Mouse (Mus musculus): Measurements from ENCODE around the gene Cramp1l. TPM values are rescaled to one million over a fixed set of nuclear protein-coding genes. Genes with fewer than 3 reads are reported as not detected.
"Not testable (repeated sequence)": the region's sequence is repeated elsewhere in the genome, so short reads cannot be mapped to it uniquely, and the experiment has no call there.

Cramp1l gene
- polyA plus RNA-seq, 1 experiment from 2014 or later, result 3.1 TPM

DNA sequence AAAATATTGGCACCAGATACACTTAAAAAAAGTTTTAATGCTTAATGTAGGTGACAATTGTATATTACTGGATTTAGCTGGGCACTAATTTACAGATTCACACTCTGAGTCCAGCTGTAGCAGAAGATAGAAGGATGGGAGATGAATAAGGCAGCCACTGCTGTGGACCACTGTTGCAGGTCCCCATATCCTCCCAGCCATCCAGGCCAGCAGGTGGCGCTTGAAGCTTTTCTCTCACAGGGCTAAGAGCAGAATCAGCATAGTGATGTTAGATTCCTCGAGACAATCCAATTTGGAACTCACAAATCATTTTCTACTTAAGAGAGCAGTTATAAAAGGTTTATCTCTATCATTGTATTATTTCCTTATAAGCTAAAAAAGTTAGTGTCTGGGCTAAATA, 73.1 kb downstream of the Cramp1l start:
- not testable (repeated sequence) for H3K4me3 ChIP-seq (ENCODE audit: low read length); H3K9me3 ChIP-seq (ENCODE audit: control insufficient read depth, low read length); H3K4me2 ChIP-seq (ENCODE audit: low read depth, low read length); H3K27me3 ChIP-seq (replicated peaks; ENCODE audit: control insufficient read depth, insufficient read depth, low read length); H3K4me1 ChIP-seq (ENCODE audit: control insufficient read depth, insufficient read depth, low read length); H3K9ac ChIP-seq (ENCODE audit: low read depth, low read length); H3K27ac ChIP-seq (ENCODE audit: low read length); H3K36me3 ChIP-seq (ENCODE audit: control insufficient read depth, insufficient read depth, low read length)
- peak; percentile 79 for ATAC-seq
- WGBS, result 8% methylated on average over 2 of the region's 2 CpGs

DNA sequence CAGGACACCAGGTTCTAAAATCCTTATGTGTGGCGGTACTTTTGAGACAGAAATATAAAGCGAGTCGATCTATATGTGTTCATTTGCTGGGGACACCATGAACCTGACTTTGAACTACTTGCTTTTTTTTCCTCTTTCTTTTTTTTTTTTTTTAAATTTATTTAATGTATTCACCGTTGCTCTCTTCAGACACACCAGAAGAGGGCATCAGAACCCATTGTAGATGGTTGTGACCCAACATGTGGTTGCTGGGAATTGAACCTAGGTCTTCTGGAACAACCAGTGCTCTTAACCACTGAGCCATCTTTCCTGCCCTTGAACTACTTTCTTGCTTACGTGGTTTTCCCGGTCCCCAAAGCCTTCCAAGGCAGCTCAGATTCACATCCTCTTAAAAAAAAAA, 78.3 kb downstream of the Cramp1l start:
- H3K4me2 ChIP-seq (ENCODE audit: low read depth, low read length), result peak overlapping the region; percentile 68
- H3K36me3 ChIP-seq (ENCODE audit: control insufficient read depth, insufficient read depth, low read length), result no peaks in the 10 kb centered on the region
- 47% methylated on average over 6 of the region's 6 CpGs for WGBS
- no peaks in the 10 kb centered on the region for H3K27me3 ChIP-seq (replicated peaks; ENCODE audit: control insufficient read depth, insufficient read depth, low read length)
- peak overlapping the region; percentile 74 for H3K4me3 ChIP-seq (ENCODE audit: low read length)
- peaks cover 15% of the 10 kb centered on the region for H3K4me1 ChIP-seq (ENCODE audit: control insufficient read depth, insufficient read depth, low read length)
- H3K9ac ChIP-seq (ENCODE audit: low read depth, low read length), result peak overlapping the region; percentile 89
- ATAC-seq, result no peak
- peak overlapping the region; percentile 81 for H3K27ac ChIP-seq (ENCODE audit: low read length)
- H3K9me3 ChIP-seq (ENCODE audit: control insufficient read depth, low read length), result no peaks in the 10 kb centered on the region

DNA sequence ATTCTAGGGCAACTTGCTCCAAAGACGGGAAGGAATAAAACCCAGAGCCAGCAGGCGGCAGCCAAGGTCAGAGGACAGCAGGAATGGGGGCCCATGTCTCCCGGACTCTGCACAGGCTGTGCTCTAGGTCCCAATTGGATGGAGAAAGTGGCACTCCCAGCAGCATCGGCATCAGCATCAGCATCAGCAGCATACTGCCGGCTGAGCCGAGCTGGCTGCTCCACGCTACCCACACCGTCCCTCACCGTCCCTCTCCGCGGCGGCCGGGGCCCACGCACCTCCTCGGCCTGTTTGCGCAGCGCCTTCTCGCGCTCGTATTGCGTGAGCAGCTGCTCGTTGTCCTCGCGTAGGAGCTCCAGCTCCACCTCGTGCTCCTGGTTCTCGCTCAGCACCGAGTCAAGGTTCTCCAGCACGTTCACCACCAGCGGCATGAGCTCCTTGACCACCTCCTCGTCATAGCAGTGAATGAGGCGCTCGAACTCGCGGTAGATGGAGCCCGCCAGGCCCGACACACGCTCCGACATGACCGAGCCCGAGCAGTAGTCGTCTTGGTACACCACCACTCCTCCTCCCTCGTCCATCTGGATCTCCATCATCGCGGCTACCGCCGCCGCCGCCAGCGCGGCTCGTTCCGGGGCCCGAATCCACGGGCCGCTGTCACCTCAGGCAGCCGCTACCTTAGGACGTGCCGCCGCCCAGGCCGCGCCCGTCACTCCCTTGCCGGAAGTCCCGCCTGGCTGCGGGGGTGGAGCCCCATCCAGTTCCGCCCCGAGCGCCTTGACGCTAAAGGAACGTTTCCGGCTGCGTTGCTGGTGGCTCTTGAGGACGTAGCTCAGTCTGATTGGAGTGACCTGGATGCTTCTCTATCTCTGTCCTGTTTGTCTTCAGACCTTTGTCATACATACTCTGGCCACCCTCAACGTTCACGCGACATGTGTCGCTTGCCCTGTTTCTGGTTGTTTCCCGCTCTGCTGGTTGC, 79.0 kb downstream of the Cramp1l start, which contains the start of gene Mapk8ip3:
Gene Mapk8ip3, minus strand, starts transcription at position 719 of the 979 bp plus-strand sequence.
- Histone ChIP-seq H3K36me3 (ENCODE audit: control insufficient read depth, insufficient read depth, low read length) (no peaks in the 10 kb centered on the region), H3K9ac (ENCODE audit: low read depth, low read length) (peak within 1 kb of the TSS; percentile 89), H3K4me2 (ENCODE audit: low read depth, low read length) (peak within 1 kb of the TSS; percentile 68), H3K9me3 (ENCODE audit: control insufficient read depth, low read length) (no peaks in the 10 kb centered on the region), H3K4me3 (ENCODE audit: low read length) (peak within 1 kb of the TSS; percentile 74), H3K27ac (ENCODE audit: low read length) (peak within 1 kb of the TSS; percentile 81), H3K27me3 (replicated peaks; ENCODE audit: control insufficient read depth, insufficient read depth, low read length) (no peaks in the 10 kb centered on the region), H3K4me1 (ENCODE audit: control insufficient read depth, insufficient read depth, low read length) (peaks cover 15% of the 10 kb centered on the region)
- WGBS, result under 1% methylated on average over 78 of the region's 78 CpGs
- ATAC-seq, result peak; percentile 98

DNA sequence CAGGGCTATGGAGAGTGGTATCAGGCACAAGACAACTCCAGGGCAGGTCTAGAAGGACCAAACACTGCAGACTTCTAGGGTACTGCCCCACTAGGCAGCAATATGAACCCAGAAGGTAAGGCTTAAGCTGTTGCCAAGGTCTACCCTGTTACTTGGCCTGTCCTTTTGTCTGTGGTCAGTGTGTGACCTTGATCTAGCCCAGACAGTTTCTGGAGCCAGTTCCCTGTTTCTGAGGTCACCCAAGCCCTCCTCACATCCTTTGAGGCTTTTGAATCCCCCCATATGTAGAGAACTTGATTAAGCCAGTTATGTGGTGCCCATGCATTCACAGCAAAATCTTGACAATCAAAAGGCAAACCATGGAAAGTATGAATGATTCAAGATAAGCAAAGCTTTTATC, 79.9 kb downstream of the Cramp1l start:
- Histone ChIP-seq H3K27me3 (replicated peaks; ENCODE audit: control insufficient read depth, insufficient read depth, low read length) (no peaks in the 10 kb centered on the region), H3K4me1 (ENCODE audit: control insufficient read depth, insufficient read depth, low read length) (peaks cover 15% of the 10 kb centered on the region), H3K36me3 (ENCODE audit: control insufficient read depth, insufficient read depth, low read length) (no peaks in the 10 kb centered on the region), H3K4me2 (ENCODE audit: low read depth, low read length) (peak overlapping the region; percentile 68), H3K27ac (ENCODE audit: low read length) (no peak overlapping the region), H3K4me3 (ENCODE audit: low read length) (peak overlapping the region; percentile 74), H3K9me3 (ENCODE audit: control insufficient read depth, low read length) (no peaks in the 10 kb centered on the region), H3K9ac (ENCODE audit: low read depth, low read length) (peak overlapping the region; percentile 89)
- no peak for ATAC-seq

DNA sequence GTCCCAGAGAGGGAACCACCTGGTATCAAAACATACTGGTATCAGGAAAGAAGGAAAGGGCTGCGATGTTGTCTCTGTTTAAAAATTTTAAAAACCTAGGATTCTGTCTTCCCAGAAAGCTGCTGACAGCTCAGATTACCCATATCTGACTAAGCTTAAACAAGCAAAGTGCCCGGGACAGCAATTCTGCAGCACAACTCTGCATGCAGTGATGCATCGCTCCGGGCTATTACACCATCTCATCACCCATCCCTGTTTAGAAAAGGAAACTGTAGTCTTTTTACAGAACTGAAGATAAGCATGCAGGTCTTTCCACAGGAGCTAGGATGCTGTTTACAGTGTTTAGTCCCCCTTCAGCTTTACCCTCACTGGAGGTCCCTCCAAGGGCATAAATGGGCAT, 80.7 kb downstream of the Cramp1l start:
- Histone ChIP-seq H3K9ac (ENCODE audit: low read depth, low read length) (peak overlapping the region; percentile 89), H3K9me3 (ENCODE audit: control insufficient read depth, low read length) (no peaks in the 10 kb centered on the region), H3K4me2 (ENCODE audit: low read depth, low read length) (peak overlapping the region; percentile 68), H3K4me1 (ENCODE audit: control insufficient read depth, insufficient read depth, low read length) (peaks cover 15% of the 10 kb centered on the region), H3K4me3 (ENCODE audit: low read length) (no peak overlapping the region), H3K27ac (ENCODE audit: low read length) (no peak overlapping the region), H3K36me3 (ENCODE audit: control insufficient read depth, insufficient read depth, low read length) (no peaks in the 10 kb centered on the region), H3K27me3 (replicated peaks; ENCODE audit: control insufficient read depth, insufficient read depth, low read length) (no peaks in the 10 kb centered on the region)
- ATAC-seq, result no peak
- WGBS, result 62% methylated on average over 4 of the region's 4 CpGs

DNA sequence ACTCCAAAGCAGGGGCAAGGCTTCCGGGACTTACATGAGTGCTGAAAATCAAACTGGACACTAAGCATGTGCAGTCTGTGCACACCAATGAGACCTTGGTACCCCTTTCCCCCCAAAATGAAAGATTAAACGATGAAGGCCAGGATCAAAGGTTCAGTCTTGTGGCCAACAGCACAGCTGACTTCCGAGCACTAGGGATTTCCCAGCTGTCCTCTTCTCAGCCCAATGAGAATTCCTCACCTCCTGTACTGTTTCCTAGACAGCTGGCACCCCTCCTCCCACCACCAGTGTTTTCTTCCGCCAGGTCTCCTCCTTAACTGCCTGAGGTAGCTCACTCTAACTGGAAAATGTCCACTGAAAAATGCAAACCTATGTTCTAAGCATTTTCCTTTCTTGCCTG, 82.4 kb downstream of the Cramp1l start:
- Histone ChIP-seq H3K27ac (ENCODE audit: low read length) (no peak overlapping the region), H3K9ac (ENCODE audit: low read depth, low read length) (no peak overlapping the region), H3K4me1 (ENCODE audit: control insufficient read depth, insufficient read depth, low read length) (peaks cover 15% of the 10 kb centered on the region), H3K4me2 (ENCODE audit: low read depth, low read length) (no peak overlapping the region), H3K9me3 (ENCODE audit: control insufficient read depth, low read length) (no peaks in the 10 kb centered on the region), H3K36me3 (ENCODE audit: control insufficient read depth, insufficient read depth, low read length) (no peaks in the 10 kb centered on the region), H3K4me3 (ENCODE audit: low read length) (no peak overlapping the region), H3K27me3 (replicated peaks; ENCODE audit: control insufficient read depth, insufficient read depth, low read length) (no peaks in the 10 kb centered on the region)
- 77% methylated on average over 4 of the region's 4 CpGs for WGBS
- no peak for ATAC-seq

DNA sequence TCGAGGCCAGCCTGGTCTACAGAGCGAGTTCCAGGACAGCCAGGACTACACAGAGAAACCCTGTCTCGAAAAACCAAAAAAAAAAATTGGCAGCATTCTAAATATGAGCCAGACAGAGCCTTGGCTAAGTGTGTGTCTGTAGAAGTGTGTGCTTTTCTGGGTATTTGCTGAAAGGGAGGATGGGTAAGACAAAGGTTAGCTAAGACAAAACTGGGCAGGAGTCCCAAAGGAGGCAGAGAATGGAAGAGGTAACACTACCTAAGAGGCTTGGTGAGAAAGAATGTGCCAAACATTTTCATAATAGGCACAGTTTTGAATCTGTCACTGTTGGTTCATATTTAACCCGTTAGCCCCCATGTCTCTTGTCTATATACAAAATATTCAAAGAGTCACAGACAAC, 83.2 kb downstream of the Cramp1l start:
- no peaks in the 10 kb centered on the region for H3K36me3 ChIP-seq (ENCODE audit: control insufficient read depth, insufficient read depth, low read length)
- WGBS, result 90% methylated on average over 4 of the region's 4 CpGs
- H3K4me1 ChIP-seq (ENCODE audit: control insufficient read depth, insufficient read depth, low read length), result peaks cover 15% of the 10 kb centered on the region
- H3K4me3 ChIP-seq (ENCODE audit: low read length), result no peak overlapping the region
- H3K27me3 ChIP-seq (replicated peaks; ENCODE audit: control insufficient read depth, insufficient read depth, low read length), result no peaks in the 10 kb centered on the region
- no peaks in the 10 kb centered on the region for H3K9me3 ChIP-seq (ENCODE audit: control insufficient read depth, low read length)
- H3K9ac ChIP-seq (ENCODE audit: low read depth, low read length), result no peak overlapping the region
- no peak for ATAC-seq
- no peak overlapping the region for H3K4me2 ChIP-seq (ENCODE audit: low read depth, low read length)
- no peak overlapping the region for H3K27ac ChIP-seq (ENCODE audit: low read length)

DNA sequence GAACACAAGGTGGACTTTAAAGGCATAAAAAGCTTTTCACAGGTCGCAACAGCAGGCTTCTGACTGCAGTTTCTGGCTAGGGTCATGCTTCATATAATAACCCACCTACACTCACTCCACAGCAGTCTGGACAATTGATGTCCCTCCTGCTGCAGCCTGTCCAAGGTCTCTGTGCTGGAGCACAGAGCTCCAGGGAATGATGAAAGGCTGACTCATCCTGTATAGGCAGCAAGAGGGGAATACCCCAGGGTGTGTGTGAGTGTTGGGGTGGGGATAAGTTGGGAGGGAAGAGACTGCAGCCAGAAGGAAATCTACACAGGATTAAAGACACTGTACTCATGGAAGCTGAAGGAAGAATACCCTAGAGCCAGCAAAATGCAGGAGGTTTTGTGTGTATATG, 86.1 kb downstream of the Cramp1l start:
- WGBS, result 82% methylated on average over 1 of the region's 1 CpGs
- ATAC-seq, result no peak

DNA sequence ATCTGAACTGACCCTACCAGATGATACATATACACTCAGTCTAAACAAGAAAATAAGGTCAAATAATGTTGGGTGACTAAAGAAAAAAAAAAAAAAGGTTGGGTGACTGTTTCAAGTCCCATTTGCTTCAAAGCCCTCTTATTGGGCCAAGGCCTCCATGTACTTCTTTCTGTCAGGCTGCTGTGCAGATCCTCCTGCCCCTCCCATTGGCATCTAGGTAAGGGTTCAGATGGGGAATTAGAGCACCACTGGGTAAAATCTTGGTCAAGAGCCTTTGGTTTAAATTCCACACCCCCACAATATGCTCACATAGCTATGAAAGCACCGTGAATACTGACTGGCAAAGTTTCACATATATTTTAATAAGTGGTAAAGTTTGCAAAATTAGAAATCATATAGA, 92.3 kb downstream of the Cramp1l start:
- H3K9me3 ChIP-seq (ENCODE audit: control insufficient read depth, low read length), result no peaks in the 10 kb centered on the region
- 90% methylated on average over 1 of the region's 1 CpGs for WGBS

More for the DNA sequence above, 86.1 kb downstream of the Cramp1l start:
- no peak overlapping the region for H3K9ac ChIP-seq (ENCODE audit: low read depth, low read length)
- H3K27me3 ChIP-seq (replicated peaks; ENCODE audit: control insufficient read depth, insufficient read depth, low read length), result no peaks in the 10 kb centered on the region
- H3K4me1 ChIP-seq (ENCODE audit: control insufficient read depth, insufficient read depth, low read length), result peaks cover 1% of the 10 kb centered on the region; the same call in 1 of the 2 replicates
- no peaks in the 10 kb centered on the region for H3K9me3 ChIP-seq (ENCODE audit: control insufficient read depth, low read length)
- H3K36me3 ChIP-seq (ENCODE audit: control insufficient read depth, insufficient read depth, low read length), result 0 out of 2 replicates have a peak, but pooled peaks cover 2% of the 10 kb centered on the region
- no peak overlapping the region for H3K4me2 ChIP-seq (ENCODE audit: low read depth, low read length)
- H3K27ac ChIP-seq (ENCODE audit: low read length), result no peak overlapping the region
- no peak overlapping the region for H3K4me3 ChIP-seq (ENCODE audit: low read length)

More for the DNA sequence above, 92.3 kb downstream of the Cramp1l start:
- no peak overlapping the region for H3K4me3 ChIP-seq (ENCODE audit: low read length)
- no peak overlapping the region for H3K9ac ChIP-seq (ENCODE audit: low read depth, low read length)
- no peak overlapping the region for H3K27ac ChIP-seq (ENCODE audit: low read length)
- H3K27me3 ChIP-seq (replicated peaks; ENCODE audit: control insufficient read depth, insufficient read depth, low read length), result no peaks in the 10 kb centered on the region
- no peaks in the 10 kb centered on the region for H3K4me1 ChIP-seq (ENCODE audit: control insufficient read depth, insufficient read depth, low read length)
- H3K4me2 ChIP-seq (ENCODE audit: low read depth, low read length), result no peak overlapping the region
- no peak for ATAC-seq
- H3K36me3 ChIP-seq (ENCODE audit: control insufficient read depth, insufficient read depth, low read length), result peaks cover 12% of the 10 kb centered on the region

All from intestine, embryonic 16.5 days (tissue).